Mouse (Mus musculus) heart, embryonic 13.5 days (tissue): ENCODE data around the gene Dhcr24. TPM values are rescaled to one million over a fixed set of nuclear protein-coding genes. Genes with fewer than 3 reads are reported as not detected.
A peak's percentile ranks its signal among the peaks of the same experiment; 100 is the strongest.

Source experiments
- ATAC-seq: fragments of 200-750 bp; cut with Nextera tagmentation; 2 replicates; pipeline ENCODE4 v1.8.0; 2017; ENCODE audit warnings: moderate TSS enrichment; ENCODE audit not compliant: insufficient number of reproducible peaks, low FRiP score, low TSS enrichment; ENCODE audit errors: extremely low read depth
- H3K27ac ChIP-seq: fragments of 300-500 bp; sonication (generic); replicated peaks from 2 replicates; pipeline ENCODE4 v1.5.1; 2015; ENCODE audit warnings: moderate library complexity, mild to moderate bottlenecking, inconsistent platforms
- H3K27me3 ChIP-seq: fragments of 300-500 bp; sonication (generic); replicated peaks from 2 replicates; pipeline ENCODE4 v1.6.1; 2015; ENCODE audit warnings: mild to moderate bottlenecking, inconsistent platforms
- H3K36me3 ChIP-seq: fragments of 300-500 bp; sonication (generic); 2 replicates; pipeline ENCODE4 v1.6.1; 2015; ENCODE audit warnings: mild to moderate bottlenecking, inconsistent platforms
- H3K4me1 ChIP-seq: fragments of 300-500 bp; sonication (generic); 2 replicates; pipeline ENCODE4 v1.6.1; 2015; ENCODE audit warnings: inconsistent platforms
- H3K4me2 ChIP-seq: fragments of 300-500 bp; sonication (generic); 2 replicates; pipeline ENCODE4 v1.6.1; 2015; ENCODE audit warnings: inconsistent platforms, mild to moderate bottlenecking, moderate library complexity
- H3K4me3 ChIP-seq: fragments of 300-500 bp; sonication (generic); 2 replicates; pipeline ENCODE4 v1.5.1; 2015; ENCODE audit warnings: moderate library complexity, mild to moderate bottlenecking, inconsistent platforms
- H3K9ac ChIP-seq: fragments of 300-500 bp; sonication (generic); 2 replicates; pipeline ENCODE4 v1.6.1; 2015; ENCODE audit warnings: inconsistent platforms, mild to moderate bottlenecking, moderate library complexity
- H3K9me3 ChIP-seq: fragments of 300-500 bp; sonication (generic); 2 replicates; pipeline ENCODE4 v1.6.1; 2016; ENCODE audit warnings: inconsistent platforms
- WGBS: fragments of 180-500 bp; shearing (Covaris S2); methylation state at CpG from one replicate; pipeline ENCODE4 v1.1.7; 2015; ENCODE audit warnings: mixed read lengths; 5-methylcytosine and 5-hydroxymethylcytosine counted together
- polyA plus RNA-seq: library from polyadenylated mRNA; unstranded; fragments of >200 nt; fragmentation: Nextera tagmentation; extraction: Ambion mirVana; gene quantifications from 2 replicates; pipeline ENCODE4 v1.2.1, GENCODE M21; 2015

The Dhcr24 gene
- polyA plus RNA-seq, 1 experiment from 2014 or later, result 3.5 TPM

GRCm38 (mm10) chr4:106584665-106585064 is 23.8 kb downstream of the Dhcr24 start:
- no peak overlapping the region for H3K9ac ChIP-seq
- no peak overlapping the region for H3K27ac ChIP-seq
- H3K4me1 ChIP-seq, result peaks cover 33% of the 10 kb centered on the region
- no peaks in the 10 kb centered on the region for H3K9me3 ChIP-seq
- no peaks in the 10 kb centered on the region for H3K27me3 ChIP-seq
- 85% methylated on average over 4 of the region's 4 CpGs for WGBS
- H3K36me3 ChIP-seq, result peaks cover 83% of the 10 kb centered on the region
- no peak for ATAC-seq
- no peak overlapping the region for H3K4me2 ChIP-seq
- no peak overlapping the region for H3K4me3 ChIP-seq

- peaks cover 11% of the 10 kb centered on the region for H3K4me1 ChIP-seq
- H3K27me3 ChIP-seq, result no peaks in the 10 kb centered on the region
- H3K4me2 ChIP-seq, result no peak overlapping the region
- no peak overlapping the region for H3K27ac ChIP-seq
- H3K9ac ChIP-seq, result no peak overlapping the region
- H3K36me3 ChIP-seq, result peaks cover 82% of the 10 kb centered on the region
- 84% methylated on average over 6 of the region's 6 CpGs for WGBS
- no peak for ATAC-seq
- H3K9me3 ChIP-seq, result no peaks in the 10 kb centered on the region
- H3K4me3 ChIP-seq, result no peak overlapping the region
These were observed 26.2 kb downstream of the Dhcr24 start for GRCm38 (mm10) chr4:106587075-106587474.

- no peaks in the 10 kb centered on the region for H3K27me3 ChIP-seq
- no peak overlapping the region for H3K4me3 ChIP-seq
- no peak overlapping the region for H3K27ac ChIP-seq
- H3K4me2 ChIP-seq, result no peak overlapping the region
- ATAC-seq, result no peak
- WGBS, result 61% methylated on average over 9 of the region's 9 CpGs
- no peaks in the 10 kb centered on the region for H3K4me1 ChIP-seq
- H3K36me3 ChIP-seq, result peaks cover 55% of the 10 kb centered on the region
- no peak overlapping the region for H3K9ac ChIP-seq
- no peaks in the 10 kb centered on the region for H3K9me3 ChIP-seq
These were observed 29.3 kb downstream of the Dhcr24 start for GRCm38 (mm10) chr4:106590142-106590541.

GRCm38 (mm10) chr4:106590871-106591270 is 30.0 kb downstream of the Dhcr24 start:
- no peak overlapping the region for H3K27ac ChIP-seq
- no peak overlapping the region for H3K4me2 ChIP-seq
- H3K36me3 ChIP-seq, result peaks cover 47% of the 10 kb centered on the region
- H3K27me3 ChIP-seq, result no peaks in the 10 kb centered on the region
- WGBS, result 78% methylated on average over 9 of the region's 9 CpGs
- no peak overlapping the region for H3K4me3 ChIP-seq
- H3K9ac ChIP-seq, result no peak overlapping the region
- no peaks in the 10 kb centered on the region for H3K9me3 ChIP-seq
- ATAC-seq, result no peak
- H3K4me1 ChIP-seq, result no peaks in the 10 kb centered on the region

- Histone ChIP-seq H3K9me3 (no peaks in the 10 kb centered on the region), H3K4me3 (no peak overlapping the region), H3K27me3 (no peaks in the 10 kb centered on the region), H3K36me3 (peaks cover 21% of the 10 kb centered on the region), H3K27ac (no peak overlapping the region), H3K4me2 (no peak overlapping the region), H3K9ac (no peak overlapping the region), H3K4me1 (no peaks in the 10 kb centered on the region)
- WGBS, result 47% methylated on average over 7 of the region's 7 CpGs
- no peak for ATAC-seq
These were observed 32.8 kb downstream of the Dhcr24 start for GRCm38 (mm10) chr4:106593636-106594035.

GRCm38 (mm10) chr4:106596200-106596599 is 35.4 kb downstream of the Dhcr24 start:
- no peaks in the 10 kb centered on the region for H3K27me3 ChIP-seq
- H3K36me3 ChIP-seq, result no peaks in the 10 kb centered on the region
- H3K9me3 ChIP-seq, result no peaks in the 10 kb centered on the region
- 59% methylated on average over 3 of the region's 3 CpGs for WGBS
- no peak for ATAC-seq
- H3K4me2 ChIP-seq, result no peak overlapping the region
- no peak overlapping the region for H3K9ac ChIP-seq
- H3K4me3 ChIP-seq, result no peak overlapping the region
- peaks cover 8% of the 10 kb centered on the region; the same call in 1 of the 2 replicates for H3K4me1 ChIP-seq
- H3K27ac ChIP-seq, result no peak overlapping the region

GRCm38 (mm10) chr4:106597055-106597454 is 36.2 kb downstream of the Dhcr24 start:
- H3K4me2 ChIP-seq, result no peak overlapping the region
- peaks cover 8% of the 10 kb centered on the region; the same call in 1 of the 2 replicates for H3K4me1 ChIP-seq
- ATAC-seq, result no peak
- no peaks in the 10 kb centered on the region for H3K27me3 ChIP-seq
- no peaks in the 10 kb centered on the region for H3K9me3 ChIP-seq
- no peak overlapping the region for H3K4me3 ChIP-seq
- H3K36me3 ChIP-seq, result no peaks in the 10 kb centered on the region
- no peak overlapping the region for H3K27ac ChIP-seq
- 70% methylated on average over 9 of the region's 9 CpGs for WGBS
- H3K9ac ChIP-seq, result no peak overlapping the region

GRCm38 (mm10) chr4:106597741-106598140 is 36.9 kb downstream of the Dhcr24 start:
- no peaks in the 10 kb centered on the region for H3K36me3 ChIP-seq
- H3K4me3 ChIP-seq, result no peak overlapping the region
- no peak overlapping the region for H3K4me2 ChIP-seq
- no peaks in the 10 kb centered on the region for H3K27me3 ChIP-seq
- WGBS, result 82% methylated on average over 4 of the region's 4 CpGs
- H3K27ac ChIP-seq, result no peak overlapping the region
- no peaks in the 10 kb centered on the region for H3K9me3 ChIP-seq
- no peak overlapping the region for H3K9ac ChIP-seq
- peaks cover 8% of the 10 kb centered on the region; the same call in 1 of the 2 replicates for H3K4me1 ChIP-seq
- ATAC-seq, result no peak

GRCm38 (mm10) chr4:106599415-106599814 is 38.6 kb downstream of the Dhcr24 start:
- no peak overlapping the region for H3K9ac ChIP-seq
- H3K4me2 ChIP-seq, result no peak overlapping the region
- no peaks in the 10 kb centered on the region for H3K27me3 ChIP-seq
- no peak for ATAC-seq
- H3K4me1 ChIP-seq, result peaks cover 8% of the 10 kb centered on the region; the same call in 1 of the 2 replicates
- H3K4me3 ChIP-seq, result no peak overlapping the region
- WGBS, result 57% methylated on average over 1 of the region's 1 CpGs
- no peak overlapping the region for H3K27ac ChIP-seq
- H3K9me3 ChIP-seq, result no peaks in the 10 kb centered on the region
- no peaks in the 10 kb centered on the region for H3K36me3 ChIP-seq

- no peaks in the 10 kb centered on the region for H3K9me3 ChIP-seq
- H3K9ac ChIP-seq, result no peak overlapping the region
- H3K27me3 ChIP-seq, result no peaks in the 10 kb centered on the region
- WGBS, result 27% methylated on average over 4 of the region's 4 CpGs
- no peak overlapping the region for H3K4me3 ChIP-seq
- no peaks in the 10 kb centered on the region for H3K36me3 ChIP-seq
- peaks cover 8% of the 10 kb centered on the region; the same call in 1 of the 2 replicates for H3K4me1 ChIP-seq
- no peak for ATAC-seq
- peak overlapping the region; percentile 7; the same call in 1 of the 2 replicates for H3K4me2 ChIP-seq
- H3K27ac ChIP-seq, result peak overlapping the region; percentile 50; the same call in 1 of the 2 replicates
These were observed 39.9 kb downstream of the Dhcr24 start for GRCm38 (mm10) chr4:106600770-106601169.

- Histone ChIP-seq H3K27ac (no peak overlapping the region), H3K36me3 (no peaks in the 10 kb centered on the region), H3K9me3 (no peaks in the 10 kb centered on the region), H3K27me3 (no peaks in the 10 kb centered on the region), H3K9ac (peak overlapping the region; percentile 47; the same call in 1 of the 2 replicates), H3K4me3 (peak overlapping the region; percentile 22), H3K4me2 (peak overlapping the region; percentile 52), H3K4me1 (peaks cover 7% of the 10 kb centered on the region; the same call in 1 of the 2 replicates)
- WGBS, result 36% methylated on average over 18 of the region's 18 CpGs
- ATAC-seq, result peak; percentile 51; the same call in 1 of the 2 replicates
These were observed 46.1 kb downstream of the Dhcr24 start for GRCm38 (mm10) chr4:106606639-106607554.
